Mouse (Mus musculus) liver, postnatal 0 days (tissue): ENCODE data around the gene Adamts20.

Source experiments
- CTCF ChIP-seq: sonication (generic); IDR thresholded peaks from 2 replicates; pipeline ENCODE4 v1.5.1; 2016; ENCODE audit warnings: antibody characterized with exemption, low read depth
- EP300 ChIP-seq: IDR thresholded peaks from 2 replicates; pipeline ENCODE4 v1.6.1; 2016; ENCODE audit warnings: antibody characterized with exemption, low read depth, mild to moderate bottlenecking

- TF ChIP-seq CTCF (no peak), EP300 (no peak)
Measured at GRCm38 (mm10) chr15:94499260-94499659, 34.0 kb upstream of the Adamts20 start.
